Mouse (Mus musculus) thymus, postnatal 0 days (tissue): ENCODE results near the gene Gm21958. TPM values are rescaled to one million over a fixed set of nuclear protein-coding genes. Genes with fewer than 3 reads are reported as not detected.

Source experiments
- DNase-seq: peaks from one replicate; pipeline ENCODE4 v3.0.0-alpha.2; 2015; ENCODE audit warnings: low spot score
- polyA plus RNA-seq: library from polyadenylated mRNA; unstranded; fragments of >200 nt; fragmentation: Nextera tagmentation; extraction: Ambion mirVana; gene quantifications from 2 replicates; pipeline ENCODE4 v1.2.1, GENCODE M21; 2015

Gm21958 gene
- 0.22 TPM in 1 of 2 replicates, not detected in the other for polyA plus RNA-seq

DNA sequence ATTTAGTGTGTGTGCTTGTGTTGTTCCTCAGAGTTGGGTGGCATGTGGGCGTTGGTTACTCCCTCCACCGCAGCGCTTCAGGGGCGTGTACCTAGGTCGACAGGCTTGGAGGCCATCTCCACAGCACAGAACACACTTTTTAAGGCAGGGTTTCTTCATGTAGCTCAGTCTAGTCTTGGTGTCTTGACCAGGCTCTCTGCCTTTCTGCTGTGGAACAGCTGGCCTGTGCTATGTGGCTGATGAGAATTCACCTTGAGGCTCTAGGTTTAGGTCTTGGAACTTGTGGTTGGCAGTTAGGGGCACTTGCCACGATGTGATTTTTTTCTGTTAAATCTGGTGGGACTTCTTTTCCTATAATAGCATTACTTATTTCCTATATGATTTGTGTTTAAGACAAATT, at the start of gene Gm21958:
Gene Gm21958 (minus strand): TSS at position 101 of the 400 bp plus-strand sequence.
- no peak for DNase-seq

GRCm38 (mm10) chr3:54761258-54761657, 47.1 kb upstream of the Gm21958 start:
- no peak for DNase-seq

- DNase-seq: no peak
These were observed 46.4 kb upstream of the Gm21958 start for GRCm38 (mm10) chr3:54760321-54761115.

DNA sequence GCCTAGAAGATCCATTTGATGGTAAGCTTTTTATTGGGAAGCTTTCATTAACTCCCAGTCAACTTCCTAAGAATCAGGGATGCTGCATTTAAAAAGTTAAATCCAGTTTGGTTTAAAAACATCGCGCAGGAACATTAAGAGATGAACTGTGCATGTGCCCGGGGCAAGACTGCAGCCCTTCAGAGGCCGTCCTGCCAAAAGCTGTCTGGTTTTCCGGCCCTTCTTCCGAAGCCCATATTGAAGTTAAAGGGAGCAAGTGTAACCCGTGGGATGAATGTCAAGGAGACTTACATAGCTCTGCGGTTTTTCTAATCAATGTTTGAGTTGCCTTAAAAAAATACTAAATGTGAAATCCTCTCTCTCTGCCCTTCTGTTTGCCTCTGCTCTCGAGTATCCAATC, 45.1 kb upstream of the Gm21958 start:
- no peak for DNase-seq

DNA sequence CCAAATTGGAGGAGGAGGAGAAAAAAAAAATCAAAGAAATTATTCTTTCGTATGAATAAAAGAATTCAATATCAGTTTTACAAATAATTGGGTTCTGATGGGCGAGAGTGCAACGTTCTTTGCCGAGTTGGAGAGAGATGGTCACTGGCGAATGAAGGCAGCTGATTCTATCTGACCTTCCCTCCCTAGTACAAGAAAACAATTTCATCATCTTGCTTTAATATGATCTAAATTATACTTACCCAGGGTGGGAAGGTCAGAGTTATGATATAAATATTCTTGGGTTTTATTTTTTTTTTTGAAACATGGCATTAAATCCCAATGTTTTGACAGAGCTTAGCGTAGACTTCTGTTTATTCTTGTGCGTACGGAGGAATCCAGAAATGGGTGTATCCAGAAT, 43.3 kb upstream of the Gm21958 start:
- DNase-seq: no peak

- no peak for DNase-seq
These were observed 41.9 kb upstream of the Gm21958 start for GRCm38 (mm10) chr3:54756058-54756457.

GRCm38 (mm10) chr3:54755145-54756041, 41.2 kb upstream of the Gm21958 start, which contains the start of gene Smad9:
Gene Smad9, plus strand, starts transcription at chr3:54755582.
- DNase-seq: no peak

DNA sequence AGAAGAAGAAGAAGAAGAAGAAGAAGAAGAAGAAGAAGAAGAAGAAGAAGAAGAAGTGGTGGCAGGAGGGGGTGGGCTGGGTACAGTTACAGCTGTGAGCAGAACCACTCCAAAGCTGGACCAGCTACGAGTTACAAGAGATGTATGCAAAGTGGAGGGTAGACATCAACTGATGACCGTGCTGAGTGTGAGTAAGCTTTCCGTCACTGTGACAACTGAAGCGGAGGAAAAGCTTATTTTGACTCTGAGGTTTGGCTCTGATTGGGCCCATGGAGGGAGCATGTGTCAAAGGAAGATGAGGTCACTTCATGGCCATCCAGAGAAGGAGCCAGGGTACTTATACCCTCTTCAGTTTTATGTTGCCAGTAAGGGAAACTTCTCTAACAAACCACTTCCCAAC, 39.3 kb upstream of the Gm21958 start:
- no peak for DNase-seq

DNA sequence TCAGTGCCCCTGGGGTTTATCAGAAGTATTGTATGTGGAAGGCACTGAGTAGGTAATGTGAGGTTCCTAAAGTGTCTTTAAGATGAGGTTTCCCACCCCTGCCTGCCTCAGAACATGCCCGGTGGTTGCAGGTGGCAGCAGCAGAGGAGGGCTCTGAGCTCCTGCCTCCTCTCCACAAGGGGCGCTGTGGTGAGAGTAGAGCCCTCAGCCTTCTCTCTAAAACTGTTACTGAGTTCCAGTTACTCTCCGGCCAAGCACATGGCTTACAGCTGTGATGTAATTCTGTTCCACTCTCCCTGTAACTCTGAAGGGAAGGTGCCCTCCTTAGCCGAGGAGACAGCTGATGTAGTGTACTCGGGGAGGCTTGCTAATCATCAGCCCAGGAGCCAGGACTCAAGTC, 31.6 kb upstream of the Gm21958 start:
- peak; percentile 22 for DNase-seq

GRCm38 (mm10) chr3:54741965-54742364, 27.8 kb upstream of the Gm21958 start:
- no peak for DNase-seq

DNA sequence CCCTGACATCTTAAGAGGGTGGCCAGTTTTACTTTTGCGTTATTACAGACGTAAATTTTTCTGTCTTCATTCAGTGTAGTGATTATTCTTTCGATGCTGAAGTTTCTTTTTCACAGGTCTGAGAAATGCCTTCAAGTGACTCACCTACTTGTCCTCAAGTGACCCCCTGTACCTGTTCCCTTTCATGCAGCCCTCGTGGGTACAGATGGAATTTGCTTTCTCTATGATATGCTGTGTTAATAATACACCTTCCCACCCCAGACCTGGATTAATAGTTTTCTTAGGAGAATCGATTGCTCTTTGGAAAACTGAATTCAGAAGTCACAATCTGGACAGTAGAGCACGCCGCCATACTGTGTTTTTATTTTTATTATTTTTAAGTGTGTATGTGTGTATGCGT, 23.2 kb upstream of the Gm21958 start:
- DNase-seq: no peak

DNA sequence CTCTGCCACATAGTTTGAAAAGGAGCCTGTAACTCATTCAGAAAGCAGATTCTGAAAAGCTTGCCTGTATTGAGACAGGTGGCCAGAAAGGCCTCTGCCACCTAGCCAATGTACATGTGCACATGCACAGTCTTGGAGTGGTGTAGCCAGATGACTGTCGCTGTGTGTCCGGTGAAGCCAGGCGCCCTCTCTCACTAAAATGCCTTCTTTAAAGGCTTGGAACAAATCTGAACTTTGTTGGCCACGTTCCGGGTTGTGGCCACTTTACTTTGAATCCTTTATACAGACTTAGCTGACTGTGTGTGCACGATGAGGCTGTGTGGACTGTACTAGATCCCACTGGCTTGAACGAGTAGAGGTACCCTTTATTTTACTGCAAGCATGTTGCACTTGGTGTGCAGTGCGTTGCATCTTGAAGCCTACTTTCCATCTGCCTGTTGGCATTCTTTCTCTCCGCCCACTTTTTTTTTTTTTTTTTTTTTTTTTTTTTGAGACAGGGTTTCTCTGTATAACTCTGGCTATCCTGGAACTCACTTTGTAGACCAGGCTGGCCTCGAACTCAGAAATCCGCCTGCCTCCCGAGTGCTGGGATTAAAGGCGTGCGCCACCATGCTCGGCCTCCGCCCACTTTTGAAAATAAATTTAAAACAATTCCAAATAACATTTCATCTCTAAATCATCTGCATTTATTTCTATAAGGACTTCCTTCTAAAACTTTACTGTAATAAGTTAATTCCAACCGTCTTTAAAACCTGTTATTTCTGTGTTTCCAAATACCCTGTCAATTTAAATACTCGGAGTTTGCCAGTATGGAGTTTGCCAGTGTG, 22.2 kb upstream of the Gm21958 start:
- DNase-seq: peak; percentile 23

- DNase-seq: peak; percentile 85
These were observed 21.3 kb upstream of the Gm21958 start, which contains the start of the genes Exosc8 and Alg5 for GRCm38 (mm10) chr3:54735247-54736046. Gene Exosc8, minus strand, starts transcription at chr3:54735393. Gene Alg5, plus strand, starts transcription at chr3:54735539.

DNA sequence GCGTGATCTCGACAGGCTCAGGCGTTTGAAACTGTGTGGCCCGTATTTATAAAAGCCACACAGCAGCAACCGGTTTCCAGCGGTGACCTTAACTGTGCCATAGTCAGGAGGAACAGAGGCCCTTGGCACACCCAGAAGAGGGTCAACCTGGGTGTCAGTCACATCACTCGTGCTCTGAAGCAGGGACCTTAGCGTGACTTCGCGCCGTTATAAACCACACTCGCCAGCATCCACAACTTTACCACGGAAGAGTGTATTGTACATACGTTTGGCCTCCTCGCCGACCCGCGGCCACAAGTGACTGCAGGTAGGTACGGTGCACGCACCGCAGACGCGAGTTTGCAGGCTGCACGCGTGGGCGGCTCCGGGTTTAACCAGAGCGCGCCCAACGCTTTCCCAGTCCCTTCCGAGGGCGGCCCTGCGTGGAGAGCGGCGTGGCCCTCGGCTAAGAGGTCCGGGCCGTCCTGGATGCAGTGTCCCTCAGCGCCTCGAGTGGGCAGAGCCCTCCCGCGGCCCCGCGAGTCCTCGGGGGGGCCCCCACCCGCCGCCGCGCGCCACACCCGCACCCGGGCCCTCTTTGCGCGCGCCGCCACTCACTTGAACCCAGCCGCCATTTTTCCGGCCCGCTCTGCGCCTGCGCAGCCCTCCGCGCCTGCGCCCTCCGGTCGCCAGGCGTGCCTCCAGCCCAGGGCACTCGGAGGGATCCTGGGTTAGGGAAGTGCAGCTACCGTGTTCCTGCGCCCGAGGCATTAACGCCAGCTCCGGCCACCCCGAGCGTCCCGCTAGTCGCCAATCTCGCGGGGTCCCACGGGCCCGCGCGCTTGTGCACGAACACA, 20.5 kb upstream of the Gm21958 start:
- DNase-seq: peak; percentile 91

- DNase-seq: no peak
These were observed 18.2 kb upstream of the Gm21958 start for GRCm38 (mm10) chr3:54732371-54732770.

DNA sequence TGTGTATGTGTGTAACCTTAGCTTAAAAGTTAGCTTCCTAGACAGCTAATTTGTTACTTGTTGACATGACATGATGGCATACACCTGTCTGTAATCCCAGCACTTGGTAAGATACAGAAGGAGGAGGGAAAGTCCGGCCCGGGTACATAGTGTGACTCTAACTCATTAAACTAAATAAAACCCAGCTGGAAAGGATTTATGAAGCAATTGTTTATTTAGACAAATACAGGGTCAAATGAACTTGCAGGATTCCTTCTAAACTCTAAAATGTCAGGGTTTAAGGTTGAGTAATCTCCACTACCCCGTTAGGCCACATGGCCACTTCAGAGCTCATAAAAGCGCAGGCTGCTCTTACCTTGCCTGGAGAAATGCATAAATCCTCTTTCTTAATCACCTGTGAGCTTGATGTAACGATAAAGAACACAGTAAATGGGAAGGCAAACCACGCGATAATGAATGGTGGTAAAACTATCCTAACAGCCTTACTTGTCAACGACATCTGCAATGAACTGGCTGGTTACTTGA, 17.5 kb upstream of the Gm21958 start:
- no peak for DNase-seq

GRCm38 (mm10) chr3:54728100-54728499, 13.9 kb upstream of the Gm21958 start:
- DNase-seq: no peak

DNA sequence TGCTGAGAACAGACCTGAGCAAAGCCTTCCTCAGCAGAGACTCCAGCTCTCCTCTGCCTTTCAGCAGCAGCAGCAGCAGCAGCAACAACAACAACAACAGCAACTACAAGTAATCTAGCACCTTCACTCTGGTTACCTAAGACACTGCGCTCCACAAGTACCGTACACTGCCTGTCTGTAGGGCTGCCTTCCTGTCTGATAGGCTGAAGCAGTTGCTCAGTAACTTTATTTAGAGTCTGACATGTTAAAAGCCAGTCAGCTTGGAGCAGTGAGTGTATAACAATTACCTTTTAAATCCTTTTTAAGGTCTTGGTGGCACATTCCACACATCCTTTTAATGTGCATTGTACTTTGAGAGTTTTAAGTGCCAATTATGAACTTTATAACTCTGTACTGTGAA, 13.4 kb upstream of the Gm21958 start:
- no peak for DNase-seq

DNA sequence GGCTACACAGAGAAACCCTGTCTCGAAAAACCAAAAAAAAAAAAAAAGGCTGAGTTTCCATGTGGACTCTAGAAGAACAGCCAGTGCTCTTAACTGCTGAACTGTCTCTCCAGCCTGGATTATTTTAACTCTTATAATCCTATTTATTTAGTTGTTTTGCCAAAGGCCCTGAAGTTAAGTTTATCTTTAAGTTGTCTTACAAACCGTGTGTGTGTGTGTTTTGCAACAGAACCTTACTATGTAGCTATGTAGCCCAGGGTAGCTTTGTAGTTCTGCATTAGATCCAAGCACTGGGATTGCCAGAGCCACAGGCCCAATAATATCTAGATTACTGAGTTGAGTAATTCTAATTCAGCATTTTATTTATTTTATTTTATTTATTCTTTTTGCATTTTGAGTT, 11.2 kb upstream of the Gm21958 start:
- no peak for DNase-seq
